Mouse (Mus musculus) lung, adult 10 weeks (tissue): ENCODE results near the gene Tcam1. TPM values are rescaled to one million over a fixed set of nuclear protein-coding genes. Genes with fewer than 3 reads are reported as not detected.

Experiments
- polyA plus RNA-seq: library from polyadenylated mRNA; stranded (reverse); fragments of 350-450 nt; fragmentation: Illumina TruSeq; extraction: RNeasy Lipid Tissue Mini Kit (QIAGEN cat#74804); gene quantifications from one replicate; pipeline ENCODE4 v1.2.3, GENCODE M21; 2014; ENCODE audit warnings: low read depth, low replicate concordance; ENCODE audit not compliant: insufficient read depth

The Tcam1 gene
- polyA plus RNA-seq: not detected

DNA sequence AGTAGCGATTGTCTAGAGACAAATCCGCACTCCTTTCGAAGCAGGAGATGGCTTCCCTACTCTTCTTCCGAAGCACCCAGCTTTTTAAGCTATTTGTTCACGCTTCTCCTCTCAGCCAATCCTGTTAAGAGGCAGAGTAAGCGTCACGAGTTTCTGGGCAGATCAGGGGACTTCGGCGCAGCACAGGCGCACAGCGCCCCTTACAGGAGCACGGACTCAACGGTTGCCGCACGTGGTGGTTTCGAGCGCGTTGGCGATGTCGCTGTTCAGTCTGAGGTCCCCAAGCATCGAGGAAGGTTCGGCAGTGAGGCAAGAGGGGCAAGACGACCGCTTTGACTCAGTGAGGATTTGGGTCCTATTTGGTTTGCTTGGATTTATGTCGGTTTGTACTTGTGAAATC, at the start of gene Tcam1:
TSS of gene Tcam1 (plus strand) at position 219 of the 400 bp plus-strand sequence.

DNA sequence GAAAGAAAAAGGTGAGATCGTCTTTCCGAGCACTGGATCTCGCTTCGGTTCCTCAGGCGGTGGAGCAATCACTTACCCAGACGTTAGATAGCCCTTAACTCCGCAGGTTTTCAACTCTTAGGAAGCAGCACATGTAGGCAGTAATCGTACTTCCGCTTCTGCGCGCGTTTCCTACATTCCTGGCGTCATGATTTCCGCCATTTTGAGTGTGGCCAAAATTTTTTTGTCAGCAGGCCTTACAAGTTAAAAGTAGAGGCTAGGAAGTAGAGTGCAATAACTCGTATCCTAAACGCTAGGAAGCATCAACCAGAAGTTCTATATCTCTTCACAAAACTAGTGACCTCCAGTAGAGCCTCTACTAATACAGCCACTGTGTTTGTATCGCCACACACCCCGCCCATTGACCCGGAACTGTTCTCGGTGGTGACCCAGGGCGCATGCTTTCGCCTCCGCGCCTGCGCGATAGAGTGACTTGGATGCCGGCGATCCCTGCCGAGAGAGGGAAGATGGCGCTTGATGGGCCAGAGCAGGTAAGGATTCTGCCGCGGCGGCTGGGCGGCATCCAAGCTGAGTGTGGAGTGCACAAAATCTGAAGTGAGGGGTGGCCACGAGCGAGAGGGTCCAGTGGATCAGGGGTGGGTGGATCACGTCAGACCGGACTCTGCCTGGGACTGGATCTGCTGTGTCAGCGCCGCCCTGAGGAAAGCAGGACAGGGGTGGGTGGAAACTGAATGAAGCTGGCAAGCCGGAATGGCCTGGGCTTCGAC, 20.6 kb upstream of the Tcam1 start, which contains the start of the genes Ftsj3 and Psmc5:
TSS of gene Ftsj3 (minus strand) at position 395 of the 767 bp plus-strand sequence.
TSS of gene Psmc5 (plus strand) at position 470 of the 767 bp plus-strand sequence.

GRCm38 (mm10) chr11:106272644-106273310, 3.7 kb upstream of the Tcam1 start, which contains the start of gene Smarcd2:
Gene Smarcd2 (minus strand): TSS chr11:106272972.

DNA sequence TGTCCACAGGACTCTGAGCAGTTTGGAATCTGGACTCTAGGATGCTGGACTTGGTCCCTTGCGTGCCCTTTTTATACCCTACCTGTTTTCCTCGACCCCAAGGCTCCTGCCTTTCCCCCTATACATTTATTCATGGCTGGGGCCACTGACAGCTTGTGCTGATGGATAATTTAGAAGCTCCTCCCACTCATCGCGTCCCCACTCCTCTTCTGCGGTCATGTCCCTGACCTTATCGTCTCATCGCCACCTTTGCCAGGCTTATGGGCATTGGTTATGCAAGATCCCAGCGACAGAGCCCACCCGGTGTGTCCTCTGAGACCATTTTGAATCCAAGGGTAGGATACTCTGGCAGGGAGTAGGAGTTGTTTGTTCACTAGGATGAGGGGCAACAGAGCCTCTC, 25.3 kb downstream of the Tcam1 start, which contains the start of gene Gh:
TSS of gene Gh (minus strand) at position 101 of the 400 bp plus-strand sequence.

DNA sequence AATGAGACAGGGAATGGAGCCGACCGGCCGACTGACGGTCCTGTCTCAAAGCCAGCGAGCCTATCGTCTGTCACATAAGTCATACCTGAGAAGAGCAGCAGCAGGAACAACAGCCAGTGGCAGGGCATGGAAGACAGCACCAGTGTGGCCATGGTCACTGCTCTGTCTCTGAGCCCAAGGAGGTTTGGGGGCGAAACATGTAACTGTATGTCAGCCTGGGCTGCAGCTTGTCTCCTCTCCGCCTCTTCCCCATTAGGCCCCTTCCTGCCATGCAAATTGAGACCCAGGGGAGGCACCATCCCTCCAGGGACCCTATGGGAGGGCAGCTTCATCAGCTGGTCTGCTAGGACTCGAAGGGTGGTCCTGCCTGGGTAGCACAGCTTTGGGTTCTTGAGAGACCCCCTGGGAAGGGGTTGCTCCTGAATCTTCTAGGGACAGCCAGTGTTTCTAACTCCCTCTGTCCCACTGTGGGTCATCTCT, 37.9 kb downstream of the Tcam1 start, which contains the start of gene Cd79b:
TSS of gene Cd79b (minus strand) at position 430 of the 480 bp plus-strand sequence.

Other genes with a start within 250 kb of the Tcam1 start
- gene Dcaf7, start 239.8 kb upstream of the Tcam1 start, polyA plus RNA-seq: 20.8 TPM
- 8.3 TPM for gene Taco1, start 210.6 kb upstream of the Tcam1 start, polyA plus RNA-seq
- 22.5 TPM for gene Map3k3, start 192.1 kb upstream of the Tcam1 start, polyA plus RNA-seq
- gene Gm10840, start 115.8 kb upstream of the Tcam1 start, polyA plus RNA-seq: not detected
- gene Limd2, start 115.8 kb upstream of the Tcam1 start, polyA plus RNA-seq: 113 TPM
- 9.7 TPM for gene Strada, start 74.5 kb upstream of the Tcam1 start, polyA plus RNA-seq
- 52.1 TPM for gene Ccdc47, start 60.3 kb upstream of the Tcam1 start, polyA plus RNA-seq
- 21.1 TPM for gene Ddx42, start 59.7 kb upstream of the Tcam1 start, polyA plus RNA-seq
- 13.7 TPM for gene Ftsj3, start 20.6 kb upstream of the Tcam1 start, polyA plus RNA-seq
- gene Psmc5, start 20.5 kb upstream of the Tcam1 start, polyA plus RNA-seq: 111 TPM
- gene Smarcd2, start 3.7 kb upstream of the Tcam1 start, polyA plus RNA-seq: 48.5 TPM
- gene Gh, start 25.2 kb downstream of the Tcam1 start, polyA plus RNA-seq: not detected
- gene Cd79b, start 38.1 kb downstream of the Tcam1 start, polyA plus RNA-seq: 91.6 TPM
- gene Scn4a, start 76.6 kb downstream of the Tcam1 start, polyA plus RNA-seq: 0.27 TPM
- 13.2 TPM for gene Prr29, start 88.8 kb downstream of the Tcam1 start, polyA plus RNA-seq
- gene Icam2, start 111.4 kb downstream of the Tcam1 start, polyA plus RNA-seq: 223 TPM
- gene Ern1, start 211.2 kb downstream of the Tcam1 start, polyA plus RNA-seq: 6.6 TPM